Comparison of ENCODE assay signal across 9 mouse cellular contexts in genomic region chr11:49900962-49901658, GRCm38 (mm10). TPM values are rescaled to one million over a fixed set of nuclear protein-coding genes. Genes with fewer than 3 reads are reported as not detected.
DNase-seq lines count a peak whose midpoint lies in the region; ATAC-seq lines count a peak whose summit lies in the region.
"Had no signal": no experiment of that assay in that cellular context is flagged by ENCODE, and none has a peak within 500 bp of the region (broad histone marks: within the 10 kb centered on the region; RNA-seq: fewer than 3 reads in every experiment).

No protein-coding gene starts in this region.

- 0 out of 2 replicates have a peak, but pooled peaks cover 9% of the 10 kb centered on the region for H3K4me1 ChIP-seq in heart, embryonic 12.5 days (replicated peaks)
- peaks cover 14% of the 10 kb centered on the region for H3K4me1 ChIP-seq in kidney, embryonic 16.5 days (ENCODE audit: insufficient read depth, low read length)
- peaks cover 6% of the 10 kb centered on the region for H3K4me1 ChIP-seq in midbrain, embryonic 16.5 days (ENCODE audit: control insufficient read depth, insufficient read depth, low read length)

- H3K27me3 ChIP-seq in heart, embryonic 12.5 days (replicated peaks) = peaks cover 58% of the 10 kb centered on the region
- peaks cover 34% of the 10 kb centered on the region for H3K27me3 ChIP-seq in kidney, embryonic 16.5 days (ENCODE audit: insufficient read depth, low read length)
- peaks cover 9% of the 10 kb centered on the region; the same call in 1 of the 2 replicates for H3K27me3 ChIP-seq in midbrain, embryonic 16.5 days (ENCODE audit: control insufficient read depth, insufficient read depth, low read depth, low read length)

- H3K36me3 ChIP-seq in heart, embryonic 12.5 days = no peaks in the 10 kb centered on the region
- no peaks in the 10 kb centered on the region for H3K36me3 ChIP-seq in kidney, embryonic 16.5 days (ENCODE audit: insufficient read depth, low read length)
- no peaks in the 10 kb centered on the region for H3K36me3 ChIP-seq in midbrain, embryonic 16.5 days (ENCODE audit: control insufficient read depth, insufficient read depth, low read length)

- peak overlapping the region; percentile 82; the same call in 1 of the 2 replicates for H3K9ac ChIP-seq in heart, embryonic 12.5 days
- H3K9ac ChIP-seq in kidney, embryonic 16.5 days (replicated peaks; ENCODE audit: low read length) = peak overlapping the region; percentile 67; the same call in 1 of the 2 replicates
- peak overlapping the region; percentile 87 for H3K9ac ChIP-seq in midbrain, embryonic 16.5 days (ENCODE audit: low read depth, low read length)

- H3K9me3 ChIP-seq in heart, embryonic 12.5 days (replicated peaks) = peaks cover 5% of the 10 kb centered on the region; the same call in 1 of the 2 replicates
- H3K9me3 ChIP-seq in kidney, embryonic 16.5 days (ENCODE audit: low read length) = 0 out of 2 replicates have a peak, but pooled peaks cover 4% of the 10 kb centered on the region
- H3K9me3 ChIP-seq in midbrain, embryonic 16.5 days (replicated peaks; ENCODE audit: control insufficient read depth, low read length, poor library complexity, severe bottlenecking) = peaks cover 3% of the 10 kb centered on the region; the same call in 1 of the 2 replicates

- no peak overlapping the region for H3K27ac ChIP-seq in heart, embryonic 12.5 days (ENCODE audit: poor library complexity, severe bottlenecking)
- H3K27ac ChIP-seq in kidney, embryonic 16.5 days (ENCODE audit: low read length) = no peak overlapping the region
- H3K27ac ChIP-seq in midbrain, embryonic 16.5 days (ENCODE audit: low read length) = no peak overlapping the region

- no peak for ATAC-seq in heart, embryonic 12.5 days (ENCODE audit: insufficient number of reproducible peaks, low FRiP score)
- peak; percentile 23; the same call in 1 of the 2 replicates for ATAC-seq in erythroid progenitor cell, adult 5-6 weeks (replicated peaks; ENCODE audit: low FRiP score, poor library complexity, severe bottlenecking)
- ATAC-seq in kidney, embryonic 16.5 days (ENCODE audit: low FRiP score, low TSS enrichment) = peak; percentile 40; the same call in 1 of the 2 replicates
- peak; percentile 59 for ATAC-seq in midbrain, embryonic 16.5 days
- ATAC-seq in frontal cortex, adult (ENCODE audit: low TSS enrichment) = no peak
- no peak for ATAC-seq in megakaryocyte-erythroid progenitor cell, adult 5-6 weeks (replicated peaks; ENCODE audit: low FRiP score, low TSS enrichment, poor library complexity, severe bottlenecking)
- no peak for ATAC-seq in monocyte, adult 5-6 weeks (replicated peaks; ENCODE audit: insufficient number of reproducible peaks, low FRiP score, low TSS enrichment, poor library complexity, severe bottlenecking)

- 26% methylated on average over 15 of the region's 15 CpGs for WGBS in heart, embryonic 12.5 days
- 7% methylated on average over 15 of the region's 15 CpGs for WGBS in kidney, embryonic 16.5 days
- WGBS in midbrain, embryonic 16.5 days = 29% methylated on average over 15 of the region's 15 CpGs

- no peak for DNase-seq in heart, postnatal 4 days

- peak overlapping the region; percentile 70 for H3K4me3 ChIP-seq in heart, embryonic 12.5 days
- H3K4me3 ChIP-seq in kidney, embryonic 16.5 days (ENCODE audit: low read length) = peak overlapping the region; percentile 65
- peak overlapping the region; percentile 76 for H3K4me3 ChIP-seq in midbrain, embryonic 16.5 days (ENCODE audit: low read depth, low read length)

- H3K4me2 ChIP-seq in heart, embryonic 12.5 days = peak overlapping the region; percentile 100
- H3K4me2 ChIP-seq in kidney, embryonic 16.5 days (replicated peaks; ENCODE audit: low read depth, low read length) = peak overlapping the region; percentile 100
- H3K4me2 ChIP-seq in midbrain, embryonic 16.5 days (ENCODE audit: low read length) = peak overlapping the region; percentile 82

RNA-seq across cellular contexts. Expression of gene Rasgef1c, which starts 0.5 kb away (rescaled TPM):
- polyA plus RNA-seq in heart, embryonic 12.5 days (2016; fragmentation: Nextera tagmentation; extraction: Ambion mirVana) = 0.18 and 0.19 TPM in 2 replicates
- not detected for total RNA-seq in heart, postnatal 4 days (2021)
- not detected in 2 replicates for total RNA-seq in erythroid progenitor cell, adult 5-6 weeks (2015; ENCODE audit: low replicate concordance)
- 0.64 TPM in 1 of 2 replicates, not detected in the other for total RNA-seq in erythroid progenitor cell, adult 5-6 weeks (2017; ENCODE audit: low replicate concordance)
- polyA plus RNA-seq in kidney, embryonic 16.5 days (2015; fragmentation: Nextera tagmentation; extraction: Ambion mirVana) = 0.23 and 0.30 TPM in 2 replicates
- polyA plus RNA-seq in midbrain, embryonic 16.5 days (2015; fragmentation: Nextera tagmentation; extraction: Ambion mirVana) = 33.8 and 34.2 TPM in 2 replicates
- total RNA-seq in megakaryocyte-erythroid progenitor cell, adult 5-6 weeks (2014; fragmentation: Nextera tagmentation) = 1.4 and 5.6 TPM in 2 replicates
- 1.2 TPM in 2 replicates for total RNA-seq in megakaryocyte-erythroid progenitor cell, adult 5-6 weeks (2017)
- total RNA-seq in monocyte, adult 5-6 weeks (2017) = 0.29 to 0.96 TPM in 2 of 3 replicates, not detected in the other
- total RNA-seq: CH12.LX had no signal

RNA-seq across cellular contexts. Expression of gene Mapk9, which starts 54.6 kb away (rescaled TPM):
- 37.3 and 39.4 TPM in 2 replicates for polyA plus RNA-seq in heart, embryonic 12.5 days (2016; fragmentation: Nextera tagmentation; extraction: Ambion mirVana)
- 10 to 100 TPM; 51.4 to 53.6 TPM for total RNA-seq in heart, postnatal 4 days (2021)
- total RNA-seq in erythroid progenitor cell, adult 5-6 weeks (2015; ENCODE audit: low replicate concordance) = 18.9 and 21.6 TPM in 2 replicates
- 19.4 and 27.6 TPM in 2 replicates for total RNA-seq in erythroid progenitor cell, adult 5-6 weeks (2017; ENCODE audit: low replicate concordance)
- 33.5 and 34.2 TPM in 2 replicates for polyA plus RNA-seq in kidney, embryonic 16.5 days (2015; fragmentation: Nextera tagmentation; extraction: Ambion mirVana)
- 64.2 and 71.4 TPM in 2 replicates for polyA plus RNA-seq in midbrain, embryonic 16.5 days (2015; fragmentation: Nextera tagmentation; extraction: Ambion mirVana)
- total RNA-seq in megakaryocyte-erythroid progenitor cell, adult 5-6 weeks (2014; fragmentation: Nextera tagmentation) = 107 and 112 TPM in 2 replicates
- 94.5 and 98.9 TPM in 2 replicates for total RNA-seq in megakaryocyte-erythroid progenitor cell, adult 5-6 weeks (2017)
- 43.4 to 49.7 TPM (median 45.7 TPM) in 3 replicates for total RNA-seq in monocyte, adult 5-6 weeks (2017)

Comparison
In these comparisons a context has a peak if more than half of its experiments do, and no peak if none do; other contexts are left out.
1. ATAC-seq: peak in erythroid progenitor cell, adult 5-6 weeks (single experiment), kidney, embryonic 16.5 days (single experiment) and midbrain, embryonic 16.5 days (single experiment); none in heart, embryonic 12.5 days (single experiment), frontal cortex, adult (single experiment), megakaryocyte-erythroid progenitor cell, adult 5-6 weeks (single experiment) and monocyte, adult 5-6 weeks (single experiment).
2. Peak in every context shown above with its lines, with median percentiles within 50 percentile points of each other: H3K4me2 ChIP-seq, H3K4me3 ChIP-seq and H3K9ac ChIP-seq.